Mouse (Mus musculus) forebrain, embryonic 10.5 days (tissue): ENCODE measurements around the gene Tmem52. TPM values are rescaled to one million over a fixed set of nuclear protein-coding genes. Genes with fewer than 3 reads are reported as not detected.
A peak's percentile ranks its signal among the peaks of the same experiment; 100 is the strongest.
"Not testable (repeated sequence)": the region's sequence is repeated elsewhere in the genome, so short reads cannot be mapped to it uniquely, and the experiment has no call there.

ENCODE experiments used
- DNase-seq: peaks from one replicate; pipeline ENCODE4 v3.0.0-alpha.2; 2017; ENCODE audit warnings: low spot score; ENCODE audit errors: extremely low spot score
- H3K27ac ChIP-seq: fragments of 300-500 bp; sonication (generic); 2 replicates; pipeline ENCODE4 v1.5.1; 2016; ENCODE audit warnings: mild to moderate bottlenecking
- H3K27me3 ChIP-seq: fragments of 300-500 bp; sonication (generic); 2 replicates; pipeline ENCODE4 v1.6.1; 2016; ENCODE audit warnings: mild to moderate bottlenecking; ENCODE audit not compliant: poor library complexity, severe bottlenecking
- H3K36me3 ChIP-seq: fragments of 300-500 bp; sonication (generic); replicated peaks from 2 replicates; pipeline ENCODE4 v1.6.1; 2016; ENCODE audit warnings: mild to moderate bottlenecking, moderate library complexity
- H3K4me1 ChIP-seq: fragments of 300-500 bp; sonication (generic); 2 replicates; pipeline ENCODE4 v1.6.1; 2016
- H3K4me3 ChIP-seq: fragments of 300-500 bp; sonication (generic); 2 replicates; pipeline ENCODE4 v1.5.1; 2016; ENCODE audit warnings: mild to moderate bottlenecking, moderate library complexity
- H3K9me3 ChIP-seq: fragments of 300-500 bp; sonication (generic); 2 replicates; pipeline ENCODE4 v1.6.1; 2016; ENCODE audit warnings: mild to moderate bottlenecking, moderate library complexity
- WGBS: fragments of 180-500 bp; shearing (Covaris S2); methylation state at CpG from one replicate; pipeline ENCODE4 v1.1.7; 2016; 5-methylcytosine and 5-hydroxymethylcytosine counted together
- polyA plus RNA-seq: library from polyadenylated mRNA; unstranded; fragments of >200 nt; fragmentation: Nextera tagmentation; extraction: Ambion mirVana; gene quantifications from 2 replicates; pipeline ENCODE4 v1.2.1, GENCODE M21; 2016

Gene Tmem52
- not detected in 2 replicates for polyA plus RNA-seq

- H3K27ac ChIP-seq = peak within 1 kb of the TSS; percentile 48; the same call in 1 of the 2 replicates
- DNase-seq = no peak
- H3K36me3 ChIP-seq = no peaks in the 10 kb centered on the region
- H3K4me1 ChIP-seq = peaks cover 16% of the 10 kb centered on the region
- H3K9me3 ChIP-seq = no peaks in the 10 kb centered on the region
- H3K27me3 ChIP-seq = peaks cover 31% of the 10 kb centered on the region
- WGBS = 8% methylated on average over 21 of the region's 21 CpGs
- H3K4me3 ChIP-seq = peak within 1 kb of the TSS; percentile 42
Observed at GRCm38 (mm10) chr4:155468952-155469351, at the start of gene Tmem52. TSS of gene Tmem52 (plus strand) at chr4:155469114.

DNA sequence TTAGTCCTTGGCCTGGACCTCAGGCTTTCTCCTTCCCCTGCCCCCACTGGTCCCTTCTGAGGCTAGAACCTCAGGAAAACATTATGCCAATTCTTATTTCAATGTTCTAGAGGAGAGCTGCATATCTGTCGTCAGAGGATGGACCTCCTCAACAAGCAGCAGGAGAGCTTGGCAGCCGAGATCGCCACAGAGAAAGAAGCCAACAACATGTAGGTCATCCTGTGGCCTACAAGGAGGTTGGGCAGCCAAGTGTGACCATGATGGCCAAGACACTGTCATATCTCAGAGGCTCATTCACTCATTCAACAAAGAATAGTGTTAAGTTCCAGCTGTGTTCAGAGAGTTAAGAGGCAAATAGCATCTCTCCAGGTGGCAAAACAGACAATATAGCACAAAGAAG lies 48.8 kb upstream of the Tmem52 start:
- H3K9me3 ChIP-seq = no peaks in the 10 kb centered on the region
- no peak overlapping the region for H3K4me3 ChIP-seq
- 94% methylated on average over 3 of the region's 3 CpGs for WGBS
- H3K27me3 ChIP-seq = no peaks in the 10 kb centered on the region
- no peak for DNase-seq
- H3K4me1 ChIP-seq = no peaks in the 10 kb centered on the region
- no peak overlapping the region for H3K27ac ChIP-seq
- peaks cover 38% of the 10 kb centered on the region for H3K36me3 ChIP-seq

DNA sequence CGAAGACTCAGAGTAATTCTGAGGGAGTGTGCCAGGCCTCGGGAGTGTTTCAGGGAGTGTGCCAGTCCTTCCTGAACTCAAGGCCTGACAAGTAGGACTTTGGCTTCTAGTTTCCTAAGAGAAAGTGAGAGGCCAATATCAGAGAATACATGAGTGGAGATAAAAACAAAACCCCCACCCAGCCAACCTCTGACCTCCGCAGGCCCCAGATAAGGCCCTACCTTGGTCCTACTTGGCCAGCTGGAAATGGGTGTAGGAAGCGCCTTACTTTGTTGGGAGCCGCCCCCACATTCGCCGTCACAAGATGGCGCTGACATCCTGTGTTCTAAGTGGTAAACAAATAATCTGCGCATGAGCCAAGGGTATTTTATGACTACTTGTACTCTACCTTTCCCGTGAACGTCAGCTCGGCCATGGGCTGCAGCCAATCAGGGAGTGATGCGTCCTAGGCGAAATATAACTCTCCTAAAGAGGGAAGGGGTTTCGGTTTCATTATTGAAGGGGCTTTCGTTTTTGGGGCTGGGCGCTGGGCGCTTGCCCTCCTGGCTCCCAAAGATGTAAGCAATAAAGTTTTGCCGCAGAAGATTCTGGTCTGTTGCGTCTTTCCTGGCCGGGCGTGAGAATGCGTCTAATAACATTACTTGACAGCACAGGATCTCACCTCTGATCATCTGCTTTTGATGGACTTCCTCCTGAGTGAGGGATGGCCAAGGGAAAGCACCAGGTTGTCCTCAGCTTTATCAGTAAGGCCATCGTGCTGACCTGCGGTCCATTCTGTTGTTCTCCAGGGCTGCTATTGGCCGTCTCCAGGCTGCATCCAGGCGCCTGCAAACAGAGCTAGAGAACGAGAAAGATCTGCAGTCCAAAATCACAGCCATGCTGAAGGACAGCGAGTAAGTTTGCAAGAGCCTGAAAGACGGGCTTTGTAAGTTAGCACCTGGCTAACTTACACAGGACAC lies 47.2 kb upstream of the Tmem52 start:
- not testable (repeated sequence) for DNase-seq, H3K9me3 ChIP-seq, H3K27me3 ChIP-seq, H3K4me1 ChIP-seq, H3K4me3 ChIP-seq, H3K27ac ChIP-seq
- H3K36me3 ChIP-seq = peaks cover 38% of the 10 kb centered on the region
- WGBS = 85% methylated on average over 23 of the region's 30 CpGs

GRCm38 (mm10) chr4:155423988-155424387 lies 44.9 kb upstream of the Tmem52 start:
- WGBS = 83% methylated on average over 5 of the region's 5 CpGs
- Histone ChIP-seq H3K27ac (no peak overlapping the region), H3K4me3 (no peak overlapping the region), H3K27me3 (no peaks in the 10 kb centered on the region), H3K4me1 (no peaks in the 10 kb centered on the region), H3K9me3 (no peaks in the 10 kb centered on the region), H3K36me3 (peaks cover 29% of the 10 kb centered on the region)
- no peak for DNase-seq

- H3K36me3 ChIP-seq = peaks cover 7% of the 10 kb centered on the region
- H3K4me1 ChIP-seq = no peaks in the 10 kb centered on the region
- no peak overlapping the region for H3K4me3 ChIP-seq
- 91% methylated on average over 6 of the region's 6 CpGs for WGBS
- no peak overlapping the region for H3K27ac ChIP-seq
- DNase-seq = no peak
- H3K9me3 ChIP-seq = no peaks in the 10 kb centered on the region
- H3K27me3 ChIP-seq = no peaks in the 10 kb centered on the region
Observed at GRCm38 (mm10) chr4:155426272-155426671, 42.6 kb upstream of the Tmem52 start.

DNA sequence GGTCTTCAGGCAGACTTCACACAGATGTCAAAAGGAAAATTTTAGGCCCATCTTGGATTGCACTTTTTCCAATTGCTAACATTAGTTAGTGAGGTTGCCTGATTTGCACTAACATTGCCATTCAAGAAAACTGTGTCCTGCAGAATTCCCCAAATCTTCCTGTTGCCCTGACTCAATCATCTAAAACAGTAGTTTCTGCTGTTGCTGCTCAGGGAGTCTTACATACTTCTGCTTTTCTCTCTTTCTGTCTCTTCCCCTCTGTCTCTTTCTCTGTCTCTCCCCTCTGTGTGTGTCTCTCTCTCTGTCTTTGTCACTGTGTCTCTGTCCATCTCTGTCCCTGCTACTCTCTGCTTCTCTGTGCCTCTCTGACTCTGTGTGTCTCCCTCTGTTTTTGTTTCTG lies 40.5 kb upstream of the Tmem52 start:
- H3K27me3 ChIP-seq = no peaks in the 10 kb centered on the region
- DNase-seq = no peak
- no peaks in the 10 kb centered on the region for H3K9me3 ChIP-seq
- H3K4me3 ChIP-seq = no peak overlapping the region
- no peak overlapping the region for H3K27ac ChIP-seq
- H3K4me1 ChIP-seq = no peaks in the 10 kb centered on the region
- H3K36me3 ChIP-seq = peaks cover 5% of the 10 kb centered on the region

- H3K36me3 ChIP-seq = peaks cover under 1% of the 10 kb centered on the region
- no peaks in the 10 kb centered on the region for H3K9me3 ChIP-seq
- H3K4me3 ChIP-seq = no peak overlapping the region
- H3K27me3 ChIP-seq = no peaks in the 10 kb centered on the region
- 88% methylated on average over 3 of the region's 3 CpGs for WGBS
- no peak for DNase-seq
- H3K4me1 ChIP-seq = no peaks in the 10 kb centered on the region
- no peak overlapping the region for H3K27ac ChIP-seq
Observed at GRCm38 (mm10) chr4:155429202-155429601, 39.7 kb upstream of the Tmem52 start.

DNA sequence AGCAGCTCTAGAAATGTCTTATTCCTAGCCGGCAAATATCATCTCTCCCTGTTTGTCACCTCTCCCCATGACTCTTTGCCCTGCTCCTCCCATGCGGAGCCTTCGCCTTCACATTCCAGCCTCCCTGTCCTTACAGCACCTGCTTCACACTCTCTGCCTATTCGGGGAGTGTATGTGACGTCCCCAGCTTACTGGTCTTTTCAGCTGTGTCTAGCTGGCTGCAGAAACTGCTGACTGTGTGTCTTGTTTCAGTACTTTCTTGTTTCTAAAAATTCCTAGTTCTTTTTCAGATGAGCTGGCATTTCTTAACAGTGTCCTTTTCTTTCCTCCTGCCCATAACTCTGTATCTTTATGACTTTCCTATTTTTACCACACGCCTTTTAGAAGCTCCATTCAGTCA lies 36.6 kb upstream of the Tmem52 start:
- 93% methylated on average over 6 of the region's 6 CpGs for WGBS
- H3K27ac ChIP-seq = no peak overlapping the region
- no peak for DNase-seq
- no peak overlapping the region for H3K4me3 ChIP-seq
- no peaks in the 10 kb centered on the region for H3K9me3 ChIP-seq
- H3K36me3 ChIP-seq = no peaks in the 10 kb centered on the region
- no peaks in the 10 kb centered on the region for H3K4me1 ChIP-seq
- no peaks in the 10 kb centered on the region for H3K27me3 ChIP-seq

GRCm38 (mm10) chr4:155433993-155434392 lies 34.9 kb upstream of the Tmem52 start:
- H3K36me3 ChIP-seq = no peaks in the 10 kb centered on the region
- 88% methylated on average over 5 of the region's 5 CpGs for WGBS
- H3K27me3 ChIP-seq = no peaks in the 10 kb centered on the region
- H3K4me3 ChIP-seq = no peak overlapping the region
- no peak for DNase-seq
- no peaks in the 10 kb centered on the region for H3K9me3 ChIP-seq
- H3K27ac ChIP-seq = no peak overlapping the region
- no peaks in the 10 kb centered on the region for H3K4me1 ChIP-seq

DNA sequence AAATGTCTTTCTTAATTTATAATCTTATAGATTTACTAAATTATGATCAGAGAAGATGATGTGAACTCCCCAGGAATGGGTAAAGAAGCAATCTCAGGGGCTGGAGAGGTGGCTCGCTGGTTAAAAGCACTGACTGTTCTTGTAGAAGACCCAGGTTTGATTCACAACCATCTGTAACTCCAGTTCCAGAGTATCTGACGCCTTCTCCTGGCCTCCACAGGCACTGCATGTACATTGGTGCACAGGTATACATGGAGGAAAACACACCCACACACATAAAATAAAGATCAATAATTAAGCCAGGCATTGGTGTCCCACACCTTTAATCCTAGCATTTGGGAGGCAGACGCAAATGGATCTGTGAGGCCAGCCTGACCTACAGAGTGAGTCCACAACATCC lies 26.1 kb upstream of the Tmem52 start:
- Histone ChIP-seq H3K27ac (no peak overlapping the region), H3K27me3 (no peaks in the 10 kb centered on the region), H3K9me3 (no peaks in the 10 kb centered on the region), H3K4me3 (no peak overlapping the region), H3K36me3 (no peaks in the 10 kb centered on the region), H3K4me1 (no peaks in the 10 kb centered on the region)
- WGBS = 73% methylated on average over 3 of the region's 3 CpGs
- no peak for DNase-seq

DNA sequence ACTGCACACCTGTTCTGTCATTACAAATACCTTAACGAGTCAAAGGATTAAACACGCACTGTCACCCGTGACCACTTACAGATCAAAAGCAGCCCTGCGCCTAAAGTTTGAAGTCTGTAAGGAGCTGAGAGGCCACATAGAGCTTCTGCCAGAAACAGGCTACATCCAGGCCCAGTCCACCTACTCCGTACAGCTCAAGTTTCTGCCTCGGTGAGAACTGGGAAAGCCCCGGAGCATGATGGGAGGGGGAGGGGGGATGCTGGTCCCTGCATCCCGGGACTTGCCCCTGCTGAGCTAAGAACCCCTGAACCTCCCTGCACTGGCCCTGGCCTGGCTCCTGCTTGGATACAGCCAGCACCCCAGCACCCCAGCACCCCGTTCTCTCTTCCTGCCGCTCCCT lies 17.3 kb upstream of the Tmem52 start:
- DNase-seq = no peak

GRCm38 (mm10) chr4:155458575-155458974 lies 10.3 kb upstream of the Tmem52 start:
- no peak overlapping the region for H3K4me3 ChIP-seq
- H3K27me3 ChIP-seq = no peaks in the 10 kb centered on the region
- WGBS = 85% methylated on average over 5 of the region's 5 CpGs
- no peak overlapping the region for H3K27ac ChIP-seq
- no peaks in the 10 kb centered on the region for H3K36me3 ChIP-seq
- no peaks in the 10 kb centered on the region for H3K9me3 ChIP-seq
- DNase-seq = no peak
- peaks cover 4% of the 10 kb centered on the region; the same call in 1 of the 2 replicates for H3K4me1 ChIP-seq

More for the DNA sequence above, 17.3 kb upstream of the Tmem52 start:
- Histone ChIP-seq H3K4me3 (peak overlapping the region; percentile 4; the same call in 1 of the 2 replicates), H3K4me1 (peaks cover 6% of the 10 kb centered on the region), H3K27ac (0 out of 2 replicates have a peak overlapping the region, but pooled peaks have one; percentile 17), H3K36me3 (no peaks in the 10 kb centered on the region), H3K27me3 (no peaks in the 10 kb centered on the region), H3K9me3 (no peaks in the 10 kb centered on the region)
- 38% methylated on average over 10 of the region's 10 CpGs for WGBS

GRCm38 (mm10) chr4:155463050-155463449 lies 5.9 kb upstream of the Tmem52 start:
- H3K27ac ChIP-seq = no peak overlapping the region
- peaks cover 8% of the 10 kb centered on the region; the same call in 1 of the 2 replicates for H3K27me3 ChIP-seq
- H3K9me3 ChIP-seq = no peaks in the 10 kb centered on the region
- DNase-seq = no peak
- no peak overlapping the region for H3K4me3 ChIP-seq
- no peaks in the 10 kb centered on the region for H3K36me3 ChIP-seq
- H3K4me1 ChIP-seq = peaks cover 4% of the 10 kb centered on the region; the same call in 1 of the 2 replicates
- 86% methylated on average over 13 of the region's 13 CpGs for WGBS
